Mouse (Mus musculus): ENCODE data around the gene Tmsb15l.

DNA sequence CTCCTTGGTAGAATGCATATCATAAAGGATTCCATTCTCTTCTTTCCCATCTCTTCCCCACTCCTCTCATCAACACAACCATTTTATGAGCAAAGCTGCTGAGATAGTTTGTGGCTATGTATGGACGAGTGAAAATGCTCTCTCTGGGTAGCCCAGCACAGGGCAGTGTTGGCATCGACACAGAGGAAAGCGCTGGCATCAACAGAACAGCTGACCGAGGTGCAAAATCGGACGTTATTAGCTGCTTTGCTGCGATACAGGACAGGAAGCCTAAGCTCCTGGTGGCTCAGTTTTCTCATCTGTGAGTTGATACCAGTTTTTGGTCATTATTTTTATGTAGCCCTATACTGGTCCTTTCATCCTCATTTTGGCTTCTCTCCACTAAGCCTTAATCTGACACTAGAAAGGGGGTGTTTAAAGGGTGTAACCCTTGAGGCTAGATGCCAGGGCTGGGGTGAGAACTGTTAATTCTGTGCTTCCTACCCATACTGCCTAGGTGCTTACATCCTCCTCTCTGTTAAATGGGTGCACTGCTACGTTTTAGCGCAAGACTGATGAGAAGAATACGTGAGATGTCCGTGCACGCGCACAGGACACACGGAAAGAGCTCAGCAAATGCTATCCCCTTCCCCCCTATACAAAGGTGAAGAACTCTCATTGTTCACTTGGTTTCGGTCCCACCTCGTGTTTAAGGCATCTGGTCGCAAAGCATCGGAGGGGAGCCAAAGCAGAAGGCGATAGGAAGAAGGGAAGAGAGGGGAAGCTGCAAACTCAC lies 15.7 kb upstream of the Tmsb15l start:
- TF ChIP-seq POLR2A (IDR thresholded peaks at IDR 0.05; ENCODE audit: borderline replicate concordance, insufficient read depth, low read length) = no peak
- TF ChIP-seq CTCF (IDR thresholded peaks at IDR 0.05; ENCODE audit: borderline replicate concordance, insufficient read depth, low read depth, low read length) = no peak
